Mouse (Mus musculus) kidney, postnatal 10 days (tissue): ENCODE measurements around the gene Lhx2.

Source experiments
- DNase-seq: peaks from one replicate; pipeline ENCODE4 v3.0.0; 2021; ENCODE audit warnings: mixed read lengths

The Lhx2 gene

DNA sequence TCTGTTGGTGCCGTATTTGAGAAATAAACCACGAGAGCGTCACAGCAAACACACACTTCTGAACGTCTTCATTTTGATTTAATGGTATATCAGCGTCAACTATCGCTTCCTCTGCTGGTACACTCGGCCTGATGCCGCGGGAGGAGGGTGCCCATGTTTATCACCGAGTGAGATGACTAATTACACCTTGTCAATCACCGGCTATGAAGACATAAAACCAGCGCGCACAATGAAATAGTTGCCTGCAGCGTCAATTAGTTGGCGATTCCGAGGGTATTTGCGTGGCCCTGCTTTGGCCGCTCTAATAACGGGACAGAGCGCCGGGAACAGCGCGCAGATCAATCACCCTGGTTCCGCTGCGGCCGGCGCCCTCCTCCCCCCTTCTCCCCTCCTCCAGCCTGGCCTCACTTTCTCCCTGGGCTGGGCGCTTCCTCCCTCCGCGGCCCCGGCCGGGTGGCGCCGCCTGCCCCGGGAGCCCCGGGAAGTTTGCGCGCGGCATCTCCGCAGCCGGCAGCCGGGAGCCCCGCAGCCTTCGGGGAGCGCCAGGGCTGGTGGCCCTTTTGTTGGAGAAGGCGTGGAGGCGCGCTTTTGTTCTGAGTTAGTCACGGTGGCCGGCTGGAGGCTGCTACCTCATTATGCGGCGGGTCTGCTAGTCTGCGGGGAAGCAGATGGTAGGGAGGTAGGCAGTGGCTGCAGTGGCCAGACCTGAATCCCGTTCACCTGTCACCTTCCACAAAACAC is 8.9 kb downstream of the Lhx2 start:
- DNase-seq: peak; percentile 27

DNA sequence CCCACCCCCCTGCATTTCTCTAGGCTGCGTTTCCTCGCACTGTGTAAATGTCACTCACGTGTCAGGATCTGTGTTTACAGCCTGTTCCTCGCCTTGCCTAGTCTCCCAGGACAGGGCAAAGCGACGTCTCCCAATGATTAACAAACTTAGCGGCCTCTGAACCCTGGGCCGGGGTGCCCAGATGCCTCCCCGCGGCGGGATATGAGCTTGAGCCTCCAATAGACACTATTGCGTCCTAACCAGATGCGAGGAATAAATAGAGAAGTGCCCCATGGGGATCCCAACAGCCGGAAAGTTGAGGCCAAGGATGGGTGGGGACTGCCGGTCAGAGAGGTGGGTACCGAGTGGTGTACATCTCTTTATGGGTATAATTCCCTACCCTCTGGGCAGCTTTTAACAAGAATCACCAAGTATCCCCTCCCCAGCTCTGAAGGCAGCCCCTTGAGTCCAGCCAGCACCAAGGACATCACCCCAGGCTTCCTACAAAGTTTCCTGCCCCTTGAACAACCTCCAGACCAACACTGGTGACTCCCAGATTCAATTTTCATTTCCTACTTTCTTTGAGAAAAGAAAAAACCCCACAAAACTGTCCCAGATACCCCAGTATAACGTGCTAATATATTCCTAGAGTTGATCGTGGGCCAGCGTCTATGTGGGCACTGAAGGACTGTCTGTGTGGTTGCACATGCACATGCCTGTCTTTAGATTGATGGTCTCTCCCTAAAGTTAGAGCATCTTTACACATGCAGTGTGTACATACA is 9.8 kb downstream of the Lhx2 start:
- no peak for DNase-seq

DNA sequence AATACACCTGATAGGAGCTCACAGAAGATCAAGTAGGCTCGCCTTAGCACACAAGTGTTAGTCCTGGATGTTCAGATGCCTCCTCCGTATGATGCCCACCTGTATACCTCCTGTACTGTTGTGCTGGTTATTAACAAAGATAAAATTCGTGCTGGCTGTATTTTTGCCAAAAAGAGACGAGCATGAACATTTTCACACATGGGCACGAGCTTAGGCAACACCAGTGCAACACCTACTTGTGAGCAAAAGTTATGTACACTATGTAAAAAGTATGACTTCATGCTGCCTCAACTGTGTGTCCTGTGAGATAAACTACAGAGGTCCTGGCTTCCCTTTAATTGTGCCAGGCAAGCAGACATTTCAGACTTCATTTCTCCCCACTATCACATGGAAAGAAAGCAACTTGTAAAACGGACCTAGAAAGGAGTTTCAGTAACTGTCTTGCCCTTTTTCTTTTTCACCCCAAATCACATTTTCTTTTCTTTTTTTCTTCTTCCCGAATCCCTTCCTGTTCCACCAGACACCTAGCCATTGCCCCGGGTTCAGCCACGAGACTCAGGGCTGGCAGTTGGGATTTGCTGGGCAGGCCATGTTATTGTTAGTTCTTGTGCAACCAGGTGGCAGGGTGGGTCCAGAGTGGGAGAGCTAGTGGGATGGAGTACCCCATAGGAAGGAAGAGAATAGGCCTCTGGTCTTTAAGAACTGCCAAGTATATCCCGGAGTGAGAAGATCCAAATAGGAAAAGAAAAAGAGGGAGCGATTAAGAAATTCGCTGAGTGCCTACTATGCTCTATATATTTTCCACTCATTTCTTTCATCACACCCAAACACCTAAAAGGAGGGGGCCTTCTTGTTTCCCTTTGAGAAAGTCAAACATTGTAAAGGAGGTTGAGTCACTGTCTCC is 10.6 kb downstream of the Lhx2 start:
- DNase-seq: no peak

DNA sequence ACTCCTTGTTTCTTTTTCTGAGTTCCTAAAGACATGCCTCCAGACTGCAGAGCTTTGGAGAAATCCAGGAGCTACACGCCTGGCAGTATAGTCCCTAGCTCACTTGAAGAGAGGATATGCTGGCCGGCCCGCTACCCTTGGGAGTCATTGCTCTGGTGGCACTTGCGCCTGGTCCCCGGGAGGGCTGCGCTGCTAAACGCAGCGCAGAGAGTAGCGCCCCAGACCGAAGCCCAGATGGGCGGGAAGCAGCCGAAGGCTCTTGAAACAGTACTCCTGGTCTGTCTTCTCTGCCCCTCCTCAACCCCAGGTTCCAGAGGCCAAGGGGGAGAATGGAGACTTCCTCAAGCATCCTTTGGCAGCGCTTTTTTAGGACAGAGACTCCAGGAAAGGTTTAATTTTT is 11.3 kb downstream of the Lhx2 start:
- DNase-seq: no peak

DNA sequence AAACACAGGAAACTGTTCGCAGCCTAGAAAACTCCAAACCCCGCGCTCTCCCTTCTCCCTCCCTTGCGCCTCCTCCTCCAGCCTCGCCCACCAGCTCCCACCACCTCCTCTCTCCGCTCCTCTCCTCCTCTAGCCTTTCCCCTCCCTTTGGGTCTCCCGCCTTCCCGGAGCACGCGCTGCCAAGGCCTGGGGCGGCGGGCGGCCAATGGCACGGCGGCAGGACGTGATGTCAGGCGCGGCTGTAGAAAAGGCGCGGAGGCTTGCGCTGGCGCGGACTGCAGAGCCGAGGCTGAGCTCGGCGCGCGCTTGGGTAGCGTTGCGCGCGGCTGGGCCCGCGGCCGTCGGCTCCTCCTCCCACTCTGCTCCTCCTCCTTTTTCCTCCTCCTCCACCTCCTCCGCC is 11.7 kb downstream of the Lhx2 start:
- peak; percentile 88 for DNase-seq

DNA sequence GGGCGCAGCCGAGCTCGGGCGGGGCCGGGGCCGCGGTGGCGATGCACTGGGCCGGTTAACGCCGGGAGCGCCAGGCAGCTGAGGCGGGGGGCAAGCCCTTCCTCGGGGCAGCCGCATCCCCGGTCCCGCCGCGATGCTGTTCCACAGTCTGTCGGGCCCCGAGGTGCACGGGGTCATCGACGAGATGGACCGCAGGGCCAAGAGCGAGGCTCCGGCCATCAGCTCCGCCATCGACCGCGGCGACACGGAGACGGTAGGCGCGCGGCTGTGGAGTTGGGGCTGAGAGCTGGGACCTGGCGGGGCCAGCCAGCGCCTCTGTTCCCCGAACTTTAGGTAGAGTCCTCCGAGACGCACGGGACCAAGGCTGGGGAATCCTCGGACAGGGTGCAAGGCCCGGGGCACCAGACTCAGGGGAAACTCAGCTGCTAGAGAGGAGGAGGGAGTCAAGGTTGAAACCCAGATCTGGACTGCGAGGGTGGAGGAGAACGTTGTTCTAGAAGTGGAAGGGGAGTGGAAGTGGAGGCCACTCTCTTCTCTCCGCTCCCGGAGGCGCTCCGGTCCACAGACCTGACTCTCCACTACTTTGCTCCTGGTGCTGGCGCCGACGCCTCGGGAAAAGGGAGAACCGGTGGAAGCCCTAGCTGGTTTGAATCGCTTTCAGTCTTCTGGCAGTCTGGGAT is 12.7 kb downstream of the Lhx2 start:
- peak; percentile 35 for DNase-seq

DNA sequence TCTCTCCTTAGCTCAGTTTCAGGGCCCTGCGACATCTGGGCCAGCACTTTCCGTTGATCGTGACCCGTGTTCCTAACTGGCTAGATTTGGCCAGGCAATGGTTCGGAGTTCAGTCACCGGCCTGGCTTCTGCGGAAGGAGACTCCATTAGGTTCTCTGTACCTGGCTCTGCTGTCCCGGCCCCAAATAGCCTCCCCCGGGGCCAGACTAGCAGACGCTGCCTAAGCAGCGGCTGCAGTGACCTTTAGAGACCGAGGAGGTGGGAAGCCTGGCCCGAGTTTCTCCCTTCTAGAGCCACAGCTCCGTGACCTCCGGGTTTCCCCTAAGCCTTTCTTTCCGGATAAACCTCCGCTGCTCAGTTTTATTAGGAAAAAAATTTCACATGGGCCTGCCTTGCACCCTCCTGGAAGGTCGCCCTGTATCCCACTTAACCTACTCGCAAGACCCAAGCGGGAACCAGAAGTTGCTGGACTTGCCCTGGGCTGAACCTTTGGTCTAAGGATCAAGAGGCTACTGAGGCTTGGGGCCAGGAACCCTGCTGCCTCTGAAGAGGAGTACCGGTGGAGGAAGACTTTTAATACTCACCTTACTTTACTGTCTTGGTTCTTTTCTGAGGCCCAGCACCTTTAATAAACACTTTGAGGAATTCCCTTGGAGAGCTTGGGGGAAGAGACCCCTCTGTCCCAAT is 13.4 kb downstream of the Lhx2 start:
- DNase-seq: no peak

DNA sequence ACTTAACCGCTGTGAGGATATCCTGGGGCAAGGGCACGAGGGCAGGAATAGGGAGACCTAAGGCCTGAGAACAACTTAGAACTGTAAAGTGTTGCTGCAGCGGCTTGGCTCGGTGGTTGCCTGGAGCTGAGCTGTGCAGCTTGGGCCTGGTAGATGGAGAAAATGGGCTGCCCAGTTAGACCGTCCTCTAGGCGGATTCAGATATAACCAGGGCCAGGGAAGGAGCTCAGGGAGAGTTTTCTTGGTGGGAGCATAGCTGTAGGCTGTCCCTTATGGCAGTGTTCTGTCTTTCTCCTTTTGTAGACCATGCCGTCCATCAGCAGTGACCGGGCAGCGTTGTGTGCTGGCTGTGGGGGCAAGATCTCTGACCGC is 13.9 kb downstream of the Lhx2 start:
- DNase-seq: no peak

DNA sequence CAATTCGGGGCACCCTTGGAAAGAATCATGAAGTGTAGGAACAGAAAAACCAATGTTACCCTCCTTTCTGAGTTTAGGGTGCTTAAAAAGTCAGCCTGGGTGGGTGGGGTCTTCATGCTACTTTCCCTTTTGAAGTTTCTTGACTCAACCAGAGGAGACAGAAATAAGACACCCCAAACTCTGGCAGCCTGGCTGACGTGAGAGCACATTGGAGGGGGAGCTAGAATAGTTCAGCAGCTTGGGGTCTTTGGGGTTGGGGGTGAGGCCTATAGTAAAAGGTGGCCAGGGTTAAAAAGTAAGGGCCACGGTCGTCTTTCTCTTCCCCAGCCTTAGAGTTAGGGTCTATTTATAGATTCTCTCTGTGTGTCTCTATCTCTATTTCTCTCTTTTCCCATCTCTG is 14.6 kb downstream of the Lhx2 start:
- DNase-seq: no peak

DNA sequence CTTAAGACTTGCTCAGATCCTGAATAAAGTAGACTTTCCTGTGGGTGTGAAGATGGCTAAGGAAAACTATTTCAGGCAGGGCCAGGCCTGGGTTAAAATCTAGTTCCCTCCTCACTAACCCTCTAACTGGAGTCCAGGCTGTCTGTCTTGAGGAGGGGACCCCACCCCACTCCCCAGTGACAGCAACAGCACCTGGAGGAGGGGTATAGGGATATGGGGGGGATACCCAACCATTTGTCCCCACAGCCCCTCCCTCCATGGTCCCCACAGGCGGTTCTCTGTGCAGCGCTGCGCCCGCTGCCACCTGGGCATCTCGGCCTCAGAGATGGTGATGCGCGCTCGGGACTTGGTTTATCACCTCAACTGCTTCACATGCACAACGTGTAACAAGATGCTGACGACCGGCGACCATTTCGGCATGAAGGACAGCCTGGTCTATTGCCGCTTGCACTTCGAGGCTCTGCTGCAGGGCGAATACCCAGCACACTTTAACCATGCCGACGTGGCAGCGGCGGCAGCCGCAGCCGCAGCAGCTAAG is 15.2 kb downstream of the Lhx2 start:
- DNase-seq: no peak

DNA sequence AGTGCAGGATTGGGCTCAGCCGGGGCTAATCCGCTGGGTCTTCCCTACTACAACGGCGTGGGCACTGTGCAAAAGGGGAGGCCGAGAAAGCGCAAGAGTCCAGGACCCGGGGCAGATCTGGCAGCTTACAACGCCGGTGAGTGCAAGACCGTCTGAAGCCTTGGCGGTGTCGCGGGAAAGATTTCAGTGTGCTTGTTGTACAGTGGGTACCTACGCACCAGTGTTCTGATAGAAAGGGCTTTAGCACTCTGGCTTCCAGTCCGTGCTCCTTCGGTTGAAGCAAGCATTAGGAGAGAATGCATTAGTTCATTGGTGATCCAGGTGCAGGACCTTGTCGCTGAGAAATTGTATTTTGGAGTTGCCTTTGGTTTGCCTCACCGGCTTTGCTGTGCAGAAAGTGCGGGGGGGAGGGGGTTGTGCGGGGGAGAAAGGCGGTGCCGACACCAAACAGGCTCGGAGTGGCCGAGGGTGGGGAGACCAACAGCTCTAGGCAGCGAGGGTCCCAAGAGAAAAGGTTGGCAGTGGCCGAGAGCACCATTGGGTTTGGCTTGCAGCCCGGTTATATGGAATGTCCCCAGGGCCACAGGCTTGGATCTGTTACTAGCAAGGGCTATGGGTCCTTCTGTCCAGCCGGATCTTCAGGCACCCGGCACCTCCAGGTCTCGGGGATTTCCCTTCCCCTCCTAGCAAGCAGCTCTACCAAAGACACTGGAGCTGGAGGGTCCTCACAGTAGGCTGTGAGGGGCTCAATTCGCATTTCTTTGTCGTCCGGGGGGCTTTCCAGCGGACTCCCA is 15.8 kb downstream of the Lhx2 start:
- no peak for DNase-seq

DNA sequence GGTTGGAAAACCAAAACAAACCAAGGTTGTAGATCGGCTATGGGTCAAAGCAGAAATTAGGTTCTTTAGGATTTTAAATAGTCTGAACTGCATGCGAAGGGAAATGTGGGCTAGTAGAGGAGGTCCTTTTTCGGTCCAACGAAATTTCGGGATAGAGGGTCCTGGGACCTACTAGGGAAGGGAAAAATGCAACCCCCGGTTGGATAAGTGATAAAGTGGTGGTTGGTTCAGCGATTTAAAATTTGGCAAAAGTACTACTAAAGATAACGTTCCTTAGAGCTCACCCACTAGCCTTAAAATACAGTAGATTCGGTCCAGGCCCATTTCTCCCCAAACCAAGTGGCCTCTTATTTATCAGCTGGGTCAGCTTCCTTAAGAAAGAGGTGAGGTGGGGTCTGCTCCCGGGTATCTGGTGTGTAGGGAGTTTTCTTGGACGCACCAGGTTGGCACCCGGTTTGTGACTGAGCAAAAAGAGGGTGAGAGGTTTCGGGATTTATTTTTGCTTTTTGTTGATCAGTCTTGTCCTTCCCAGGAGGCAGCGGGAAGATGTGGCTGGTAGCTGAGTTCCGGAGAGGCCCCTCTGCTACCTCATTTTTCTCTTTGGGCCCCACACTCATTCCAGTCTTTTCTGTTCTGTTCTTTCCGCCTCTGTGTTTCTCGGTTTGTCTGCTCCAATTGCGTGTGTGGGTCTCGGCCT is 16.8 kb downstream of the Lhx2 start:
- DNase-seq: no peak

DNA sequence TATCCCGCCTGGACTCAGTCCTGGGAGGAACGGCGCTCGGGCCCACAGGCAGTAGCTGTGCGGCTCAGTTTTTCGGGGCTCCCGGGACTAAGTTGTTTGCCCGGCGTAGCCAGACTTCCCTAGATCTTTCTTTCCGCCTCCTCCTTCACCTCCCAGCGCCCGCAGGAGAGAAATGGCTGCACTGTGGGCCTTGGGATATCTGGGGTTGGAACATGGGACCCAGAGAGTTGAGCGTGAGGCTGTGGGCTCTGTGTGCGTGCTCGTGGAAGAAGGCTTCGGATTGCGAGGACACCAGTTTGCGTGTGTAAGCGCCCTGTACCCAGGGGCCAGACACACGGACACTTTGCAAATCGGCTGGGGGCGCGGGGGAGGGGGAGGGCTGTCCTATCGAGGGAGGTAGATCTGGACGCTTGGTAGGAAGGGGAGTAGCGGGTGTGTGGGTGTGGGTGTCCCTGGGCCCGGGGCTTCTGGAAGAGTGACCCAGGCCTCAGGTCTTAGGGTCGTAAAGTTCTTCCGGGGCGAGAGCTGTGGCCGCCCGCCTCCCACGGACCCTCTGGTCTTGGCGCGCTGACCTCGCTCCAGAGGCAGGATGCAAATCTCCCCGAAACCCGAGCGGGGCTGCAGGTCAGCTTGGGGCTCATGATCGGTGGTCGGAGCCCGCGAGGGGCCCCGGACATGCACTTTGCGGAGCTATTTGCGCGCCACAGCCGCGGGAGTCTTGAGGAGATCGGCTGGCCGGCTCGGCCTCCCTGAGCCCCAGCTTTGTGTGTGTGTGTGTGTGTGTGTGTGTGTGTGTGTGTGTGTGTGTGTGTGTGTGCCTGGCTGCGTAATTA is 17.6 kb downstream of the Lhx2 start:
- DNase-seq: no peak

DNA sequence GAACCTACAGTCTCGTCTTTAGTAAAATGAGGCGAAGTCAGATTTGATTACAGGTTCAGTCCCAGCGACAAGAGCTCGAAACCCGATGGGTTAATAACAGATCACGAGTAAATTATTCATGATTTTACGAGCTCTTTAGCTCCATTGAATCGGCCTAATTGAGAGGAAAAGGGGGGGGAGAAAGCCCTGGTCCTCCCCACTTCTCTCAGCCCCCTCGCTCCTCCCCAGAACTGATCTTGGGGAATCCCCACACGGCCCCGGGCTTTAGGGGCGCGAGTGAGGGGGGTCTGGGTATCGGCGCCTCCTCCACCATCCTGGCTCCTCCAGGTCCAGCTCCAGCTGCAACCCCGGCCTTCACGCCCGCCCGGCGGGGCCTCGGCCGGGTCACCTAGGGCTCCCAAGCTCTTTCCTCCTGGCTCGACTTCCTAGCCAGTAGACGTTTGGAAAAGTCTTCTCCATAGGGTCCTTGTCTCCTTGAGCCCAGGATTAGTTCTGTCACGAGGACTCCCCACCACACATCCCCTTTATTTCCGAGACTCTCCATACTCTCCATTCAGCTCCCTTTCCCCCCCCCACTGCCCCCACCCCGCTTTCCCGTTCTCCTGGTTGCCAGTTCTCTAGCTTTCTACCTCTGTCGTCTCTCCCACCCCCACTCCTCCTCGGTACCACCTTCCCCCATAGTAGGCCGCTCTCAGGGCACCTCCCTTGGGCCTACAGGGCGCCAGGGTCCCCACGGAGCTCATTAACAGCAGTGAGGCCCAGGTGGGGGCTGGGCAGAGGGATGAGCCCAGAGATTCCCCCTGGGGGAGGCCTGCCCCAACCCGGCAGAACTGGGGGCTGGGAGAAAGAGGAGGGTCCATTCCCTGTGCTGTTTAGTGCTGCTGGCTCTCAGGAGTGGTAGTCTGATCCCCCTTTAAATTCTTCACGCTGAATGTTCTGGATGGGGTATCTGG is 18.5 kb downstream of the Lhx2 start:
- DNase-seq: no peak

DNA sequence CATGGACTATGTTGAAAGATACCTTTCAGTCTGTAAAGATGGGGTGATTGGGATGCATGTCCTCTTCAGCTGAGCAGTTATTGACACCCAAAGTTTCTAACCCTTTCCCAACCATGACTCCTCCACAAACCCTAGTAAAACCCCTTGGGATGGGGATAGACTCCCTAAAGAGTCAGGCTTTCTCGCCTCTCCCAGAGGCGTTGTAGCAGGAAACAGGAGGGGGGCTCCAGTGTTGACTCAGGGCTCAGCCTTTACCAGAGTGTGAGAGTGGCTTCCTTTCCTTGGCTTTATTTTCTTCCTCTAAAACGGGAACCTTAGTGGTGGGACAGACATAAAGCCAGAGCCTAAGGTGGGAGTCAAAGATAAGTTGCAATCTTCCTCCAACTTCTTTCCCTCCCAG is 19.5 kb downstream of the Lhx2 start:
- no peak for DNase-seq

DNA sequence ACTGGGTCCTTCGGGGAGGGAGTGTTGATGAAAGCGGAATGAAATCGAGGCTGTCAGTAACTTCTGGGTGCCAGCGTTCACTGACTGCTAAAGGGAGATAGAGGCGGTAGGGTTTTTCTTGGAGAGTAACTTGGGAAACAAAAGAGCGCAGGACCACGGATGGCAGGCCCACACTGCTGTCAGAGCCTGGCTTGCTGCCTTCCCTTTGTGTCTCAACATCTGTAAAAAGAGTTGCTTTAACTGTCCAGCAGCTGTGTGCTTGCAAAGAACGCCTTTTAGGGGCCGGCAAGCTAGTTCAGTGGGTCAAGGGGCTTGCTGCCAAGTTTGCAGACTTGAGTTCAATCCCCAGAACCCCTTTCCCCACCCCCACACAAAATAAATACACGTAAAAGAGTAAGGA is 20.1 kb downstream of the Lhx2 start:
- DNase-seq: no peak

DNA sequence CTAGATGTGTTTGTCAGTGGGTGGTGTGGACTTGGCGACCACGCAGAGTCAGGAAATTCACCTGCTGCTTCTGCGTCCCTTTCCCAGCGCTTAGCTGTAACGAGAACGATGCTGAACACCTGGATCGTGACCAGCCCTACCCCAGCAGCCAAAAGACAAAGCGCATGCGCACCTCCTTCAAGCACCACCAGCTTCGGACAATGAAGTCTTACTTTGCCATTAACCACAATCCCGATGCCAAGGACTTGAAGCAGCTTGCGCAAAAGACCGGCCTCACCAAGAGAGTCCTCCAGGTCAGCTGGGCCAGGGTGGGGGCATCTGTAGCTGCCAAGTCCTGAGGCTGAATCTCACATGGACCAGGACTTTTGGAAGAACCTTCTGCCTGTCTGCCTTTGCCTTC is 20.7 kb downstream of the Lhx2 start:
- no peak for DNase-seq

DNA sequence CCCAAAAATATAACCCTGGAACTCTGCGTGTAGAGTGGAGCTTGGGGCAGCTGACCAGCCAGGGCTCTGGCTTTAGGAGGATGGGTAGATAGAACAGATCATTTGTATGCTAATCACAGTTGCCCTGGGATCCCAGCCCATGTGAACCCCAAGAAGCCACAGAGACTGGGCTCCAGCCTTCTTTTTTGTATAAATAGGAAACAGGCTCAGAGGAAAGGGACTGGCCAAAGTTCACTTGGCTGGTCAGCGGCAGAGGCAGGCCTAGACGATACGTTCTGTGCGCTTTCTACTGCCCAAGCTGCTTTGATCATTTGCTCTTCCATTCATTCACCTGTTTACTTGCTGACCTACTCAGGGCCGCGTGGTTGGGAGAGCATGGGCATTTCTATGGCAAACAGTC is 27.1 kb downstream of the Lhx2 start:
- no peak for DNase-seq
